Mouse (Mus musculus) lung, adult 2 months (tissue): ENCODE data around the gene Grk6. TPM values are rescaled to one million over a fixed set of nuclear protein-coding genes. Genes with fewer than 3 reads are reported as not detected.

Experiments used
- DNase-seq: peaks from one replicate; pipeline ENCODE4 v3.0.0; 2022
- H3K4me1 ChIP-seq: fragments of 200-500 bp; 2 replicates; pipeline ENCODE4 v1.6.1; 2011; ENCODE audit warnings: low read length; ENCODE audit not compliant: control insufficient read depth, insufficient read depth
- H3K4me3 ChIP-seq: fragments of 200-500 bp; replicated peaks from 2 replicates; pipeline ENCODE3; 2011; ENCODE audit warnings: low read depth, mild to moderate bottlenecking, control low read depth, low read length; ENCODE audit errors: extremely low read depth
- CTCF ChIP-seq: fragments of 200-500 bp; IDR thresholded peaks from 2 replicates; pipeline ENCODE4 v1.5.1; 2011; ENCODE audit warnings: mild to moderate bottlenecking, low read length, control low read depth; ENCODE audit not compliant: insufficient read depth
- POLR2A ChIP-seq: fragments of 200-500 bp; IDR thresholded peaks from 2 replicates; pipeline ENCODE4 v1.6.1; 2011; ENCODE audit warnings: low read depth, mild to moderate bottlenecking, control low read depth, low read length, borderline replicate concordance; ENCODE audit errors: extremely low read depth
- WGBS: fragments of 180-500 bp; shearing (Covaris S2); methylation state at CpG from one replicate; pipeline ENCODE4 v1.1.7; 2018; 5-methylcytosine and 5-hydroxymethylcytosine counted together
- polyA plus RNA-seq: library from polyadenylated mRNA; depleted of rRNA; stranded (reverse); fragments of >200 nt; gene quantifications from 2 replicates; pipeline ENCODE4 v1.2.3, GENCODE M21; 2012

The Grk6 gene
- polyA plus RNA-seq, 1 experiment = 55.5 TPM

DNA sequence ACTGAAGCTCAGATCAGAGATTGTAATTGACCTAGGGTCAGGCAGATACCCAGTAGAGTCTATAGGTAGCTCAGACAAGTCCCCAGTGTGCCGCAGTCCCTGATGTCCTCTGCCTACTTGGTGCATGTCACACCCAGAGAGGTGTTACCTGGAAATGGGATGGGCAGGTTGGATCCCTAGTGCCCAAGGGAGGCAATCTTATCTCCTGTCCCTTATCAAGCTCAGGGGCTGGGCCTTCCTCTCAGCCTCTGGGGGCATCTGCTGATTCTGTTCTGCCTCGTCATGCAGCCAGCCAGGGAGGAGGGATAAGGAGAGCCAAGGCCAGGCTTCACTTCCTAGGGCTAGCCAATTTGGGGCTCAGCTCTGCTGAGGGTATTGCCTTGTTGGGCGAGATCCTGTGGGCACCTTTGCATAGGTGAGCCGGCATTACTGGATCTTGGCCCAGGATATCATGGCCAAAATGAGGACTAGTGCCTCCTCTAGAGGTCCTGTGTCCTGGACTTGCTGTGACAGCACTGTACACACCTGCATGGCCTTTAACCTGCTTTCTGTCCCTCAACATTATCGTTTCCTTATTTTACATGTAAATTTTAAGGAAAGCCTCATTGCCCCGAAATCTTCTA, 1.7 kb downstream of the Grk6 start:
- Histone ChIP-seq H3K4me3 (no peak overlapping the region), H3K4me1 (peaks cover 23% of the 10 kb centered on the region)
- WGBS = 78% methylated on average over 6 of the region's 6 CpGs
- TF ChIP-seq CTCF (no peak), POLR2A (no peak)
- DNase-seq = no peak

DNA sequence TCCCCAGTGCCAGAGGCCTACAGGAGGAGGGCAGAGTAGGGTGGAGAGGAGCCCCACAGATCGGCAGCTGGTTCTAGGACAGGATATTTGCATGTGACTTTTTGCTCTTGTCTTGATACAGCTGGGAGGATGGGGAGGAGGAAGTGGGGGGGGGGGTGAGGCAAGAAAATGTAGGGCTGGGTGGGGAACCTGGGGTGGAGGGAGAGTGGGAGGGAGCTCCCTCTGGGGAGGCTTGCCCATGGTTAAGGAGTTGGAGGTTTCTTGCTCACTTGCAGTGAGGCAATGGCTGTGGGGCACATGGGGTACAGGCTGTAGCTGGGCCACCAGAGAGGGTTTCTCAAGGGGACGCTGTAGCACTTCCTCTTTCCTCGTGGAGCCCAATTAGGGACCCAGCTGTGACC, 2.7 kb downstream of the Grk6 start:
- 14% methylated on average over 3 of the region's 3 CpGs for WGBS
- no peak for DNase-seq
- no peak for TF ChIP-seq CTCF
- TF ChIP-seq POLR2A = no peak
- H3K4me3 ChIP-seq = no peak overlapping the region
- H3K4me1 ChIP-seq = peaks cover 29% of the 10 kb centered on the region

- 87% methylated on average over 5 of the region's 5 CpGs for WGBS
- H3K4me3 ChIP-seq = no peak overlapping the region
- TF ChIP-seq POLR2A (no peak), CTCF (no peak)
- H3K4me1 ChIP-seq = peaks cover 29% of the 10 kb centered on the region
- DNase-seq = no peak
These were observed 3.3 kb downstream of the Grk6 start for GRCm38 (mm10) chr13:55448131-55448530.

DNA sequence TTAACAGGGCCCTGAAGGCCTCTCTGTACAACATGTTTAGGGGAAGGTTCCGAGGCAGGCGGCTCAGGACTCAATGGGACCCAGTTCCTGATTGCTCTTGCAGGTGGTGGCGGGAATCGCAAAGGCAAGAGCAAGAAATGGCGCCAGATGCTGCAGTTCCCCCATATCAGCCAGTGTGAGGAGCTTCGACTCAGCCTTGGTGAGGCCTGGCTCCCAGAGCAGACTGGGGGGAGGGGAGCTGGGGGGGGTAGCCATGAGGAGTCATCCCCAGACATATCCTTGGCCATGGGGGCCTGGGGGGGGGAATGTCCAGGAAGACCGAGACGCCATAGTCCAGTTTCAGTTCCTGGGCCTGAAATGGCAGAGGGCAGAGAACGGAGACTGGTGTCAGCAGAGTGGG, 4.3 kb downstream of the Grk6 start:
- no peak for DNase-seq
- Histone ChIP-seq H3K4me1 (peaks cover 26% of the 10 kb centered on the region), H3K4me3 (no peak overlapping the region)
- 81% methylated on average over 9 of the region's 9 CpGs for whole genome bisulfite sequencing
- TF ChIP-seq CTCF (no peak), POLR2A (no peak)

- H3K4me3 ChIP-seq = no peak overlapping the region
- TF ChIP-seq CTCF (0 out of 2 replicates have a peak, but pooled peaks have one; percentile 6), POLR2A (no peak)
- peaks cover 26% of the 10 kb centered on the region for H3K4me1 ChIP-seq
- 79% methylated on average over 17 of the region's 17 CpGs for WGBS
- DNase-seq = no peak
These were observed 5.0 kb downstream of the Grk6 start for GRCm38 (mm10) chr13:55449679-55450441.

DNA sequence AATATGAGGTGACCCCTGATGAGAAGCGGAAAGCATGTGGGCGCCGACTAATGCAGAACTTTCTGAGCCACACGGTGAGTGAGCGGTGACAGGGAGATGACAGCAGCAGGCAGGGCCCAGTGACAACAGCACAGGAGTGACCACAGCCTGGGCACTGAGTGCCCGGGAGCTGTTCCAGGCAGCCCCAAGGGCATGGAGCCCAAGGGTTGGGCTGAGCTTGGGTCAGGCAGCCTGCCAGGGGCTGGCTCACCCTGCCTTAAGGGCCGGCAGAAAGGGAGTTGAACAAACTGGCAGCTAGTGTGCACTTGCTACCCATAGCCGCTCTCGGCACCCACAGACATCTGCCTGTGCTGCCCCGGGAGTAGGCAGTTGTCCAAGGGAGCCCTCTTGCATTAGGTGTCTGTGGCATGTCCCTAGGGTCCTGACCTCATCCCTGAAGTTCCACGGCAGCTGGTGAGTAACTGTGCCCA, 5.7 kb downstream of the Grk6 start:
- WGBS = 57% methylated on average over 11 of the region's 11 CpGs
- Histone ChIP-seq H3K4me3 (no peak overlapping the region), H3K4me1 (peaks cover 26% of the 10 kb centered on the region)
- TF ChIP-seq CTCF (no peak), POLR2A (no peak)
- peak; percentile 45 for DNase-seq

- WGBS = 87% methylated on average over 10 of the region's 10 CpGs
- DNase-seq = no peak
- no peak for TF ChIP-seq CTCF
- no peak for TF ChIP-seq POLR2A
- Histone ChIP-seq H3K4me3 (no peak overlapping the region), H3K4me1 (peaks cover 23% of the 10 kb centered on the region)
These were observed 6.4 kb downstream of the Grk6 start for GRCm38 (mm10) chr13:55451296-55451695.

GRCm38 (mm10) chr13:55451785-55452549, 7.1 kb downstream of the Grk6 start:
- peak; percentile 48 for DNase-seq
- no peak overlapping the region for H3K4me3 ChIP-seq
- 79% methylated on average over 16 of the region's 16 CpGs for WGBS
- peaks cover 17% of the 10 kb centered on the region for H3K4me1 ChIP-seq
- TF ChIP-seq POLR2A (no peak), CTCF (no peak)

DNA sequence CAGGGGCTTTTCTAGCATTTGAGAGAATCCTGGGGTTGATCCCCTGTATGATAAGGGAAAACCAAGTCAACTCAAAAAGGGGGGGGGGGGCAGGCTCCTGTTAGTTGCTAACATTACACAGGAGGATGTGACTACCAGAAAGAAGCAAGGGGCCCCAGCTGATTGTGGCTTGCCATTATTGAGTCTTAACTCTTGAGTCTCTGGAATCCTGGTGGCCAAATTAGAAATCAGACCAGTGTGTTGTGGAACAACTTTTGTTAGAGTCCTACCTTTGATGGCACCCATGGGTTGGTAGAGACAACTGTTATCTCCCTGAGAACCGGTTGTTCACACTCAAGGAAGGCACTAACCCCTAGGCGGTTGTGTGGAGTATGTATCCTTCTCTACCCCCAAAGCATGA, 18.1 kb downstream of the Grk6 start:
- TF ChIP-seq POLR2A (no peak), CTCF (no peak)
- peaks cover 4% of the 10 kb centered on the region for H3K4me1 ChIP-seq
- no peak overlapping the region for H3K4me3 ChIP-seq
- DNase-seq = no peak
- WGBS = 71% methylated on average over 2 of the region's 2 CpGs
